Mouse (Mus musculus): ENCODE results near the gene BC005624. TPM values are rescaled to one million over a fixed set of nuclear protein-coding genes. Genes with fewer than 3 reads are reported as not detected.

Gene BC005624
- polyA plus RNA-seq (2017; shearing (Covaris generic)): 10 to 100 TPM; 73.8 to 87.8 TPM

GRCm38 (mm10) chr2:30981790-30982513, at the start of gene BC005624, which contains the start of gene Usp20:
BC005624 (minus strand) TSS chr2:30982201.
Usp20 (plus strand) TSS chr2:30982279.

GRCm38 (mm10) chr2:30967352-30968327, 14.4 kb downstream of the BC005624 start, which contains the start of gene Tor1a:
Tor1a (minus strand) TSS chr2:30967933.

GRCm38 (mm10) chr2:30952824-30953490, 29.0 kb downstream of the BC005624 start, which contains the start of gene Tor1b:
Tor1b (plus strand) TSS chr2:30952959.

GRCm38 (mm10) chr2:30929483-30930045, 52.4 kb downstream of the BC005624 start, which contains the start of gene Ptges:
Ptges (minus strand) TSS chr2:30929863.

Other genes with a start within 250 kb of the BC005624 start
- gene 1700001O22Rik, start 178.5 kb downstream of the BC005624 start, polyA plus RNA-seq (2017; shearing (Covaris generic)): 1 to 10 TPM; 2.5 to 3.1 TPM
- gene Ntmt1, start 174.4 kb downstream of the BC005624 start, polyA plus RNA-seq (2017; shearing (Covaris generic)): 10 to 100 TPM; 27.8 to 32.6 TPM
- gene Asb6, start 151.9 kb downstream of the BC005624 start, polyA plus RNA-seq (2017; shearing (Covaris generic)): 10 to 100 TPM; 50.9 to 65.4 TPM
- gene Prrx2, start 147.2 kb downstream of the BC005624 start, polyA plus RNA-seq (2017; shearing (Covaris generic)): not detected
- 1 to 10 TPM in 1 of 2 experiments, under 1 TPM in 1; 0.28 to 1.5 TPM for gene Ptges, start 52.3 kb downstream of the BC005624 start, polyA plus RNA-seq (2017; shearing (Covaris generic))
- 10 to 100 TPM; 27.9 to 30.6 TPM for gene Tor1b, start 29.2 kb downstream of the BC005624 start, polyA plus RNA-seq (2017; shearing (Covaris generic))
- 100 to 1,000 TPM in 1 of 2 experiments, 10 to 100 TPM in 1; 86.1 to 100 TPM for gene Tor1a, start 14.3 kb downstream of the BC005624 start, polyA plus RNA-seq (2017; shearing (Covaris generic))
- gene Usp20, start 78 bp upstream of the BC005624 start, polyA plus RNA-seq (2017; shearing (Covaris generic)): 10 to 100 TPM; 29.4 to 39.7 TPM
- gene Fnbp1, start 159.8 kb upstream of the BC005624 start, polyA plus RNA-seq (2017; shearing (Covaris generic)): 100 to 1,000 TPM; 111 to 137 TPM
- gene Gpr107, start 170.1 kb upstream of the BC005624 start, polyA plus RNA-seq (2017; shearing (Covaris generic)): 10 to 100 TPM; 49.4 to 53.1 TPM

Data from inflammation-experienced regulatory T-cells (primary cell).